In genomic region chr4:146493319-146493907, GRCm38 (mm10) we compare ENCODE assay signal across 13 mouse cellular contexts. TPM values are rescaled to one million over a fixed set of nuclear protein-coding genes. Genes with fewer than 3 reads are reported as not detected.
DNase-seq lines count a peak whose midpoint lies in the region; ATAC-seq and TF ChIP-seq lines count a peak whose summit lies in the region.
"Not testable (repeated sequence)": the region's sequence is repeated elsewhere in the genome, so short reads cannot be mapped to it uniquely, and the experiment has no call there.
"Had no signal": no experiment of that assay in that cellular context is flagged by ENCODE, and none has a peak within 500 bp of the region (broad histone marks: within the 10 kb centered on the region; RNA-seq: fewer than 3 reads in every experiment).

No protein-coding gene starts in this region.

- not testable (repeated sequence) for H3K9ac ChIP-seq in embryonic facial prominence, embryonic 11.5 days (replicated peaks; ENCODE audit: low read length); forebrain, embryonic 13.5 days; hindbrain, embryonic 11.5 days (ENCODE audit: low read depth, low read length); hindbrain, postnatal 0 days (replicated peaks; ENCODE audit: low read length); limb, embryonic 11.5 days (ENCODE audit: low read length); liver, embryonic 14.5 days (replicated peaks); midbrain, embryonic 11.5 days (ENCODE audit: low read length); neural tube, embryonic 11.5 days (ENCODE audit: low read length)

- not testable (repeated sequence) for H3K4me1 ChIP-seq in embryonic facial prominence, embryonic 11.5 days (ENCODE audit: control insufficient read depth, insufficient read depth, low read length); forebrain, embryonic 13.5 days; hindbrain, embryonic 11.5 days (replicated peaks; ENCODE audit: control insufficient read depth, insufficient read depth, low read length); hindbrain, postnatal 0 days (ENCODE audit: insufficient read depth, low read length); limb, embryonic 11.5 days (ENCODE audit: control insufficient read depth, insufficient read depth, low read length); liver, embryonic 14.5 days (replicated peaks; ENCODE audit: control insufficient read depth in 2 of 2, insufficient read depth in 2 of 2, low read length in 1 of 2); midbrain, embryonic 11.5 days (ENCODE audit: control insufficient read depth, insufficient read depth, low read length); neural tube, embryonic 11.5 days (ENCODE audit: control insufficient read depth, insufficient read depth, low read length)

- H3K4me2 ChIP-seq in embryonic facial prominence, embryonic 11.5 days (ENCODE audit: low read depth, low read length); forebrain, embryonic 13.5 days; hindbrain, embryonic 11.5 days (replicated peaks; ENCODE audit: low read depth, low read length); hindbrain, postnatal 0 days (ENCODE audit: low read depth, low read length); limb, embryonic 11.5 days (ENCODE audit: low read depth, severe bottlenecking); liver, embryonic 14.5 days (ENCODE audit: low read depth); midbrain, embryonic 11.5 days; neural tube, embryonic 11.5 days (ENCODE audit: low read depth): not testable (repeated sequence)

- not testable (repeated sequence) for H3K36me3 ChIP-seq in embryonic facial prominence, embryonic 11.5 days (replicated peaks; ENCODE audit: control insufficient read depth, insufficient read depth, low read depth, low read length); forebrain, embryonic 13.5 days (ENCODE audit: poor library complexity, severe bottlenecking); hindbrain, embryonic 11.5 days (ENCODE audit: control insufficient read depth, insufficient read depth, low read length); hindbrain, postnatal 0 days (ENCODE audit: insufficient read depth, low read length); limb, embryonic 11.5 days (ENCODE audit: control insufficient read depth, insufficient read depth, low read length); liver, embryonic 14.5 days (replicated peaks; ENCODE audit: control insufficient read depth, insufficient read depth, low read depth); midbrain, embryonic 11.5 days (ENCODE audit: control insufficient read depth, insufficient read depth, low read length); neural tube, embryonic 11.5 days (ENCODE audit: control insufficient read depth, insufficient read depth, low read length)

- TF ChIP-seq EP300 in liver, embryonic 14.5 days (IDR thresholded peaks at IDR 0.05; ENCODE audit: low read depth), result not testable (repeated sequence)

- ATAC-seq in embryonic facial prominence, embryonic 11.5 days (replicated peaks; ENCODE audit: insufficient number of reproducible peaks, low FRiP score, low TSS enrichment, low read depth), result 0 out of 2 replicates have a peak, but pooled peaks have one; percentile 49
- ATAC-seq in forebrain, embryonic 13.5 days, result peak; percentile 61
- ATAC-seq in hindbrain, embryonic 11.5 days (ENCODE audit: low FRiP score), result peak; percentile 29
- peak; percentile 22; the same call in 1 of the 2 replicates for ATAC-seq in hindbrain, postnatal 0 days
- ATAC-seq in limb, embryonic 11.5 days (ENCODE audit: insufficient number of reproducible peaks, low FRiP score, low TSS enrichment, low read depth), result peak; percentile 24; the same call in 1 of the 2 replicates
- ATAC-seq in liver, embryonic 14.5 days (ENCODE audit: insufficient read depth), result 0 out of 2 replicates have a peak, but pooled peaks have one; percentile 8
- peak; percentile 28 for ATAC-seq in midbrain, embryonic 11.5 days (ENCODE audit: low FRiP score)
- ATAC-seq in neural tube, embryonic 11.5 days (ENCODE audit: insufficient read depth, low FRiP score, low TSS enrichment), result peak; percentile 6; the same call in 1 of the 2 replicates

- not testable (repeated sequence) for H3K27me3 ChIP-seq in embryonic facial prominence, embryonic 11.5 days (ENCODE audit: control insufficient read depth, insufficient read depth, low read length); forebrain, embryonic 13.5 days; hindbrain, embryonic 11.5 days (ENCODE audit: control insufficient read depth, insufficient read depth, low read length); hindbrain, postnatal 0 days (ENCODE audit: insufficient read depth, low read length); limb, embryonic 11.5 days (ENCODE audit: control insufficient read depth, insufficient read depth, low read length); liver, embryonic 14.5 days (ENCODE audit: control insufficient read depth, insufficient read depth, low read length); midbrain, embryonic 11.5 days (ENCODE audit: control insufficient read depth, insufficient read depth, low read length); neural tube, embryonic 11.5 days (ENCODE audit: control insufficient read depth, insufficient read depth, low read length)

- TF ChIP-seq CTCF in hindbrain, postnatal 0 days (IDR thresholded peaks at IDR 0.05; ENCODE audit: low read depth); liver, embryonic 14.5 days (IDR thresholded peaks at IDR 0.05; ENCODE audit: low read depth): not testable (repeated sequence)

- not testable (repeated sequence) for H3K27ac ChIP-seq in embryonic facial prominence, embryonic 11.5 days (replicated peaks; ENCODE audit: low read depth, low read length); forebrain, embryonic 13.5 days; hindbrain, embryonic 11.5 days (ENCODE audit: low read depth, low read length); hindbrain, postnatal 0 days; limb, embryonic 11.5 days (replicated peaks; ENCODE audit: low read depth, low read length); liver, embryonic 14.5 days; midbrain, embryonic 11.5 days (ENCODE audit: low read depth, low read length); neural tube, embryonic 11.5 days (ENCODE audit: low read depth, low read length)

- WGBS in embryonic facial prominence, embryonic 11.5 days, result 90% methylated on average over 6 of the region's 6 CpGs
- 87% methylated on average over 6 of the region's 6 CpGs for WGBS in forebrain, embryonic 13.5 days
- 86% methylated on average over 6 of the region's 6 CpGs for WGBS in hindbrain, embryonic 11.5 days
- 91% methylated on average over 6 of the region's 6 CpGs for WGBS in hindbrain, postnatal 0 days
- 86% methylated on average over 6 of the region's 6 CpGs for WGBS in limb, embryonic 11.5 days
- WGBS in liver, embryonic 14.5 days (ENCODE audit: insufficient replicate concordance), result 65% methylated on average over 6 of the region's 6 CpGs
- WGBS in midbrain, embryonic 11.5 days, result 84% methylated on average over 6 of the region's 6 CpGs
- WGBS in neural tube, embryonic 11.5 days, result 88% methylated on average over 6 of the region's 6 CpGs

- not testable (repeated sequence) for DNase-seq in embryonic facial prominence, embryonic 11.5 days (ENCODE audit: low spot score); hindbrain, embryonic 11.5 days (ENCODE audit: low spot score); hindbrain, postnatal 0 days (ENCODE audit: low spot score); limb, embryonic 11.5 days (ENCODE audit: low spot score); liver, embryonic 14.5 days (ENCODE audit: low read depth in 3 of 3, low spot score in 3 of 3); neural tube, embryonic 11.5 days (ENCODE audit: low spot score)
- peak; percentile 61 for DNase-seq in midbrain, embryonic 11.5 days (ENCODE audit: low spot score, missing footprints)

- not testable (repeated sequence) for H3K4me3 ChIP-seq in embryonic facial prominence, embryonic 11.5 days (ENCODE audit: low read depth, low read length); forebrain, embryonic 13.5 days; hindbrain, embryonic 11.5 days (ENCODE audit: low read depth, low read length); hindbrain, postnatal 0 days (ENCODE audit: low read length); limb, embryonic 11.5 days (ENCODE audit: low read depth, low read length); liver, embryonic 14.5 days (ENCODE audit: insufficient read depth in 1 of 2, low read depth in 2 of 2, low read length in 2 of 2); midbrain, embryonic 11.5 days (ENCODE audit: low read depth, low read length); neural tube, embryonic 11.5 days (ENCODE audit: low read depth, low read length)

- H3K9me3 ChIP-seq in embryonic facial prominence, embryonic 11.5 days (replicated peaks; ENCODE audit: control insufficient read depth, low read length), result peaks cover 28% of the 10 kb centered on the region
- H3K9me3 ChIP-seq in forebrain, embryonic 13.5 days (replicated peaks), result peaks cover 60% of the 10 kb centered on the region
- peaks cover 35% of the 10 kb centered on the region for H3K9me3 ChIP-seq in hindbrain, embryonic 11.5 days (ENCODE audit: control insufficient read depth, low read length)
- H3K9me3 ChIP-seq in hindbrain, postnatal 0 days (ENCODE audit: low read length), result peaks cover 58% of the 10 kb centered on the region
- peaks cover 32% of the 10 kb centered on the region for H3K9me3 ChIP-seq in limb, embryonic 11.5 days (ENCODE audit: control insufficient read depth, low read length)
- H3K9me3 ChIP-seq in liver, embryonic 14.5 days (ENCODE audit: control insufficient read depth, low read length), result peaks cover 10% of the 10 kb centered on the region
- peaks cover 49% of the 10 kb centered on the region for H3K9me3 ChIP-seq in midbrain, embryonic 11.5 days (ENCODE audit: control insufficient read depth, low read length)
- peaks cover 33% of the 10 kb centered on the region for H3K9me3 ChIP-seq in neural tube, embryonic 11.5 days (ENCODE audit: control insufficient read depth, low read length)

RNA-seq across cellular contexts. Expression of gene Zfp981, which starts 8.4 kb away (rescaled TPM):
- not detected in 2 replicates for polyA plus RNA-seq in embryonic facial prominence, embryonic 11.5 days (2014; fragmentation: Nextera tagmentation; extraction: Ambion mirVana)
- polyA plus RNA-seq in forebrain, embryonic 13.5 days (2015; fragmentation: Nextera tagmentation; extraction: Ambion mirVana), result 0.10 and 0.11 TPM in 2 replicates
- polyA plus RNA-seq in hindbrain, embryonic 11.5 days (2014; fragmentation: Nextera tagmentation; extraction: Ambion mirVana), result 0.19 TPM in 1 of 2 replicates, not detected in the other
- total RNA-seq in hindbrain, postnatal 0 days (2014; rRNA removed), result 0.16 TPM in 1 of 2 replicates, not detected in the other
- polyA plus RNA-seq in hindbrain, postnatal 0 days (2015; fragmentation: Nextera tagmentation; extraction: Ambion mirVana), result 0.08 and 0.11 TPM in 2 replicates
- polyA plus RNA-seq in limb, embryonic 11.5 days (2014; fragmentation: Nextera tagmentation; extraction: Ambion mirVana), result 0.05 TPM in 1 of 2 replicates, not detected in the other
- polyA plus RNA-seq in liver, embryonic 14.5 days (2012; rRNA removed), result not detected in 2 replicates
- 0.09 TPM in 1 of 2 replicates, not detected in the other for polyA plus RNA-seq in liver, embryonic 14.5 days (2014; fragmentation: Nextera tagmentation; extraction: Ambion mirVana)
- not detected in 2 replicates for polyA plus RNA-seq in midbrain, embryonic 11.5 days (2014; fragmentation: Nextera tagmentation; extraction: Ambion mirVana)
- polyA plus RNA-seq in neural tube, embryonic 11.5 days (2014; fragmentation: Nextera tagmentation; extraction: Ambion mirVana), result 0.15 TPM in 1 of 2 replicates, not detected in the other
- total RNA-seq: hematopoietic stem cell, adult 5-6 weeks had no signal
- polyA plus RNA-seq: heart, postnatal 0 days; large intestine, adult 2 months; stomach, embryonic 16.5 days; thymus, adult 2 months had no signal

RNA-seq across cellular contexts. Expression of gene Zfp992, which starts 44.6 kb away (rescaled TPM):
- 4.8 and 5.0 TPM in 2 replicates for polyA plus RNA-seq in embryonic facial prominence, embryonic 11.5 days (2014; fragmentation: Nextera tagmentation; extraction: Ambion mirVana)
- 1.3 and 1.5 TPM in 2 replicates for polyA plus RNA-seq in forebrain, embryonic 13.5 days (2015; fragmentation: Nextera tagmentation; extraction: Ambion mirVana)
- 3.6 and 3.9 TPM in 2 replicates for polyA plus RNA-seq in hindbrain, embryonic 11.5 days (2014; fragmentation: Nextera tagmentation; extraction: Ambion mirVana)
- total RNA-seq in hindbrain, postnatal 0 days (2014; rRNA removed), result 2.5 and 3.0 TPM in 2 replicates
- 1.6 and 2.2 TPM in 2 replicates for polyA plus RNA-seq in hindbrain, postnatal 0 days (2015; fragmentation: Nextera tagmentation; extraction: Ambion mirVana)
- 5.6 TPM in 2 replicates for polyA plus RNA-seq in limb, embryonic 11.5 days (2014; fragmentation: Nextera tagmentation; extraction: Ambion mirVana)
- 1.1 and 2.1 TPM in 2 replicates for polyA plus RNA-seq in liver, embryonic 14.5 days (2012; rRNA removed)
- 2.9 and 3.3 TPM in 2 replicates for polyA plus RNA-seq in liver, embryonic 14.5 days (2014; fragmentation: Nextera tagmentation; extraction: Ambion mirVana)
- 2.8 and 3.4 TPM in 2 replicates for polyA plus RNA-seq in midbrain, embryonic 11.5 days (2014; fragmentation: Nextera tagmentation; extraction: Ambion mirVana)
- 3.9 and 4.1 TPM in 2 replicates for polyA plus RNA-seq in neural tube, embryonic 11.5 days (2014; fragmentation: Nextera tagmentation; extraction: Ambion mirVana)

Comparison
In these comparisons a context has a peak if more than half of its experiments do, and no peak if none do; other contexts are left out.
1. ATAC-seq: peak in every context shown above with its lines; median percentile 61 in forebrain, embryonic 13.5 days; 49 in embryonic facial prominence, embryonic 11.5 days; 29 in hindbrain, embryonic 11.5 days; 28 in midbrain, embryonic 11.5 days; 24 in limb, embryonic 11.5 days; 22 in hindbrain, postnatal 0 days; 8 in liver, embryonic 14.5 days; 6 in neural tube, embryonic 11.5 days.